Mouse (Mus musculus) ES-Bruce4 (cell line): ENCODE measurements around the gene Tmem132d. TPM values are rescaled to one million over a fixed set of nuclear protein-coding genes. Genes with fewer than 3 reads are reported as not detected.

Experiments used
- H3K27ac ChIP-seq: 2 replicates; pipeline ENCODE4 v1.5.1; 2012; ENCODE audit warnings: low read length, inconsistent platforms; ENCODE audit not compliant: insufficient read depth
- H3K27me3 ChIP-seq: 2 replicates; pipeline ENCODE4 v1.6.1; 2012; ENCODE audit warnings: mild to moderate bottlenecking, low read length, inconsistent platforms; ENCODE audit not compliant: control insufficient read depth, poor library complexity, insufficient read depth, severe bottlenecking
- H3K36me3 ChIP-seq: 2 replicates; pipeline ENCODE4 v1.6.1; 2012; ENCODE audit warnings: inconsistent platforms, mild to moderate bottlenecking, low read length, moderate library complexity; ENCODE audit not compliant: control insufficient read depth, poor library complexity, insufficient read depth, severe bottlenecking
- H3K4me1 ChIP-seq: one replicate; pipeline ENCODE4 v1.8.1; 2011; ENCODE audit warnings: low read length; ENCODE audit not compliant: control insufficient read depth, insufficient read depth
- H3K4me3 ChIP-seq: 2 replicates; pipeline ENCODE4 v1.5.1; 2011; ENCODE audit warnings: low read depth, mild to moderate bottlenecking, low read length
- H3K9ac ChIP-seq: 2 replicates; pipeline ENCODE4 v1.6.1; 2012; ENCODE audit warnings: low read depth, mild to moderate bottlenecking, inconsistent platforms; ENCODE audit not compliant: poor library complexity, severe bottlenecking
- H3K9me3 ChIP-seq: replicated peaks from 2 replicates; pipeline ENCODE4 v1.6.1; 2012; ENCODE audit warnings: mild to moderate bottlenecking, low read length, inconsistent platforms; ENCODE audit not compliant: control insufficient read depth, poor library complexity, insufficient read depth, severe bottlenecking
- CTCF ChIP-seq: IDR thresholded peaks from one replicate; pipeline ENCODE4 v1.8.1; 2011; ENCODE audit warnings: low read depth, low read length
- EP300 ChIP-seq: IDR thresholded peaks from 2 replicates; pipeline ENCODE4 v1.6.1; 2011; ENCODE audit warnings: low read depth, low read length; ENCODE audit not compliant: insufficient read depth
- POLR2A ChIP-seq: IDR thresholded peaks from one replicate; pipeline ENCODE4 v1.8.1; 2011; ENCODE audit warnings: low read length; ENCODE audit not compliant: insufficient read depth
- polyA plus RNA-seq: library from polyadenylated mRNA; stranded (reverse); fragments of >200 nt; gene quantifications from 2 replicates; pipeline ENCODE4 v1.2.4, GENCODE M21; 2011; ENCODE audit warnings: low read depth; ENCODE audit not compliant: missing spikeins, insufficient read depth, insufficient read length

The Tmem132d gene
- polyA plus RNA-seq, 1 experiment: 0.19 TPM

DNA sequence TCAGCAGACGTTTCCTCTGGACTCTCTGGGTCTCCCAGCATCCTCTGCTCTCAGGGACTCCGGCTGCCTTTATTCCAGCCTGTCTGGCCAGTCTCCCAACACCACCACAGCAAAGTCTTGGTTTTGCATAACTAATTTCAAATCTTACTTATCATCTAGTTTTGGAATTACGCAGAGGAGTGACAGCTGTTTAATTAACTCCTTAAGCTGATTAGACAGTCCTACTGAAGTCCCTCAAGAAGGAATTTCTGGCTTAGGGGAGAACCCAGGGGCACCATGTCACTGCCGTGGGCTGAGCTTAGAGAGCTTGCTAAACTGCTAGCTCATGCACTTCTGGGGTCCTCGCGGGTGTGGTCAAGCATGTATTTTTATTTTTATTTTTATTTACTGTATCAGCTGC, 558.4 kb downstream of the Tmem132d start:
- Histone ChIP-seq H3K27me3 (no peaks in the 10 kb centered on the region), H3K9ac (no peak overlapping the region), H3K9me3 (no peaks in the 10 kb centered on the region), H3K36me3 (no peaks in the 10 kb centered on the region), H3K4me1 (no peaks in the 10 kb centered on the region), H3K27ac (no peak overlapping the region), H3K4me3 (no peak overlapping the region)
- TF ChIP-seq EP300: no peak
- TF ChIP-seq POLR2A: no peak

DNA sequence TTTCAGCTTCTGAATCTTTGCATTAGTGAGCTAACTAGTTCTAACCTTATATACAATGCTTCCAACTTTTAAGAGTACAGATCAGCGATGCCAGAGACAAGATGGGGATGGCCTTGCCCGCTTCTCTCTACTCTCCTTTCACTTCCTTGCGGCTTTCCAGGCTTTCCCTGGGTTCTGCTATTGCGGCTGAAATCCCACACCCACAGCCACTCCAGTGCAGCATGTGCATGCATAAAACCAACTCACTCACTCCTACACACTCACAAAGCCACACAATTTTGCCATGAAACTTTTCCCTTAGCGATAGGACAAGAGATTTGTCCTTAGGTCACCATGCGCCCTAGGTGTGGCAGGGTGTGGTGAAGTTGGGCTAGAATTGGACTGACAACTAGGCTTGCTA, 567.7 kb downstream of the Tmem132d start:
- H3K27ac ChIP-seq: no peak overlapping the region
- no peak for TF ChIP-seq EP300
- no peak for TF ChIP-seq CTCF
- TF ChIP-seq POLR2A: no peak
- no peaks in the 10 kb centered on the region for H3K4me1 ChIP-seq
- H3K4me3 ChIP-seq: no peak overlapping the region
- H3K27me3 ChIP-seq: no peaks in the 10 kb centered on the region
- H3K9me3 ChIP-seq: no peaks in the 10 kb centered on the region
- no peaks in the 10 kb centered on the region for H3K36me3 ChIP-seq
- H3K9ac ChIP-seq: no peak overlapping the region

DNA sequence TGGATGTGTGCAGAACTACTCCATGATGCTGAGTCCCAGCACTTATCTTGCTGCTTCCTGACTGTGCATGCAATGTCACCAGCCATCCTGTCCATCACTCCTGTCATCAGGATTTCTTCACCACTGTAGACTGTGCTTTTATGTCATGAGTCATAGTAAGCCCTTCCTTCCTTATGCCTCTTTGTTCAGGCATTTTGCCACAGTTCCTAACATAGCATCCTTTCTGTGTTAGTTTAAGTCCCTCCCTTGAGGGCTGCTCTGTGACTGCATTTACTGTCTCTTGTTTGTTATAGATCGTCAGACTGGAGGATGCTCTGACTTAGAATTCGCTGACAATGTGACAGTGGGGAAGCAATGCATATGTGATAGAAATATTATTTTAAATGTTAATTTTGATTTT, 573.2 kb downstream of the Tmem132d start:
- Histone ChIP-seq H3K4me3 (no peak overlapping the region), H3K27me3 (no peaks in the 10 kb centered on the region), H3K9ac (no peak overlapping the region), H3K27ac (no peak overlapping the region), H3K36me3 (no peaks in the 10 kb centered on the region), H3K4me1 (no peaks in the 10 kb centered on the region), H3K9me3 (no peaks in the 10 kb centered on the region)
- TF ChIP-seq CTCF: no peak
- no peak for TF ChIP-seq EP300
- no peak for TF ChIP-seq POLR2A

DNA sequence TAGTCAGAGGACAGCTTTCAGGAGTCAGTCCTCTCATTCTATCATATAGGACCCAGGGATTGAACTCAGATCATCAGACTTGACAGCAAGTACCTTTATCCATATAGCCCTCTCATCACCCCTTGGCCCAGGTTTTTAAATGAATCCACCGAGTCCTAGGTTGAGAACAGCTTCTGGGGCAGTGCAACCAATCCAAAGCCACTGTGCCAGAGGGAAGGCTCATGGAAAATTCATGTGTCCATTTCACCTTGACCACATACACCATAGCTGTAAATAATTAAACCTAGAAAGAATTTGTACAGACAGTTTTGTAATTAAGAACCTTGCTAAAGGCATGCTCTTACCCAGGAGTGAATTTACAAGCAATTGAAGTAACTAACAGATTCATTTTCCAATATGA, 580.6 kb downstream of the Tmem132d start:
- no peaks in the 10 kb centered on the region for H3K36me3 ChIP-seq
- TF ChIP-seq CTCF: no peak
- no peak for TF ChIP-seq POLR2A
- no peak for TF ChIP-seq EP300
- H3K4me1 ChIP-seq: no peaks in the 10 kb centered on the region
- no peaks in the 10 kb centered on the region for H3K9me3 ChIP-seq
- H3K9ac ChIP-seq: no peak overlapping the region
- H3K4me3 ChIP-seq: no peak overlapping the region
- no peak overlapping the region for H3K27ac ChIP-seq
- H3K27me3 ChIP-seq: no peaks in the 10 kb centered on the region

DNA sequence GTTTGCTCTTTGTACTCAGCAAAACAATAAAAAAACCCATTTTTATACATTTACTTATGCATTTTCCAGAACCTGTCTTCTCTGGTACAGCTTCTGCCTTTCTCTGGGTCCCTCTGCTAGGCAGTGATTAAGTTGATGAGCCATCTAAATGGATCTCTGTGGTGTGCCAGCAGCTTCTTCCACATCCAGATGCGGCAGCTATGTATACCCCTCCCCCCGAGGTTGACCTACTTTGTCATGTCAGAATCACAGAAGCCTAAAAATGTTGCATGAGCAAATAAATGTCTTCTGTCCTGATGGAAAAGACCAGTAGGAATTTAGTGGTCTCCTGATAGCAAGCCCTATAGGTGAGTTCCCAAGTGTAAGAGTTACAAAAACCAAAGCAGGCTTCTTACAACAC, 601.1 kb downstream of the Tmem132d start:
- Histone ChIP-seq H3K27ac (no peak overlapping the region), H3K4me1 (no peaks in the 10 kb centered on the region), H3K9me3 (no peaks in the 10 kb centered on the region), H3K27me3 (no peaks in the 10 kb centered on the region), H3K4me3 (no peak overlapping the region), H3K9ac (no peak overlapping the region), H3K36me3 (no peaks in the 10 kb centered on the region)
- no peak for TF ChIP-seq CTCF

DNA sequence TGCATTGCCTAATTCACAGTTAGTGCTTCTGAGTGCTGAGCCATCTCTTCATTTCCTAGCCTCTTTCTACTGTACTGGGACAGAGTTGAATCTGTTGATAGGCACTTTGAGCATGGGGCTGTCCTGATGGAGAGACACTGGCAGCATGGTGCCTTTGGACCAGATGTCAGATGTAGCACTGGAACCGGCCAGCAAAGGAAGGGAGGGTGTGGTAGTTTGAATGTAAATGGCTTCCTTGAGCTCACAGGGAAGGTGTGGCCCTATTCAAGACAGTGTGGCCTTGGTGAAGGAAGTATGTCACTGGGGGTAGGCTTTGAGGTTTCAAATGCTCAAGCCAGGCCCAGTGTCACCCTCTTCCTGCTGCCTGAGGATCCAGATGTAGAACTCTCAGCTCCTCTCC, 602.0 kb downstream of the Tmem132d start:
- no peak overlapping the region for H3K4me3 ChIP-seq
- H3K4me1 ChIP-seq: no peaks in the 10 kb centered on the region
- H3K9me3 ChIP-seq: no peaks in the 10 kb centered on the region
- H3K9ac ChIP-seq: no peak overlapping the region
- TF ChIP-seq CTCF: no peak
- no peak overlapping the region for H3K27ac ChIP-seq
- H3K36me3 ChIP-seq: no peaks in the 10 kb centered on the region
- H3K27me3 ChIP-seq: no peaks in the 10 kb centered on the region

DNA sequence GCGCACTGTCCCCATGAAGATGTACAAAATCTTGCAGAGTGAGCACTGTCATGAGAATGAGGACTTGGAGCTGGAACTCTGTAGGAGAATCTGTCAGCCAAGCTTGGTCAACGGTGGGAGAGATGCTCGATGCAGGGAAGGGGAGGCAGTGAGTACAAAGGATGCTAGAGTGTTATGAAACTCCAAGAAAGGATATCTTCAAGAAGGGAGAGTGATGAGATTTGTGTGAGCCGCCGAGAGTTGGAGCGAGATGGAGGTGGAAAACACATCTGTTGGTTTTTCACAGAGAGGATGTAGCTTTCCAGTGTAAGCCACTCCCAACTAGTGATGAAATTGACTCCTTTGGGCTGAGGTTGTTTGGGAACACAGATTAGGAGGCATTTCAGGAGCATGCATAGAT, 604.1 kb downstream of the Tmem132d start:
- no peak overlapping the region for H3K9ac ChIP-seq
- no peak overlapping the region for H3K27ac ChIP-seq
- H3K36me3 ChIP-seq: no peaks in the 10 kb centered on the region
- TF ChIP-seq CTCF (no peak), EP300 (no peak), POLR2A (no peak)
- no peaks in the 10 kb centered on the region for H3K9me3 ChIP-seq
- H3K4me3 ChIP-seq: no peak overlapping the region
- no peaks in the 10 kb centered on the region for H3K27me3 ChIP-seq
- H3K4me1 ChIP-seq: no peaks in the 10 kb centered on the region
